Mouse (Mus musculus) heart, postnatal 0 days (tissue): ENCODE results near the gene Naa25. TPM values are rescaled to one million over a fixed set of nuclear protein-coding genes. Genes with fewer than 3 reads are reported as not detected.

ENCODE experiments used
- ATAC-seq: fragments of 200-750 bp; cut with Nextera tagmentation; 2 replicates; pipeline ENCODE4 v1.8.0; 2017; ENCODE audit warnings: low read depth, moderate number of reproducible peaks, moderate library complexity; ENCODE audit not compliant: insufficient read depth
- DNase-seq: peaks from one replicate; pipeline ENCODE4 v3.0.0-alpha.2; 2016; ENCODE audit warnings: low spot score
- H3K27ac ChIP-seq: fragments of 300-500 bp; sonication (generic); 2 replicates; pipeline ENCODE4 v1.5.1; 2014; ENCODE audit warnings: low read depth, mild to moderate bottlenecking
- H3K27me3 ChIP-seq: fragments of 300-500 bp; sonication (generic); 2 replicates; pipeline ENCODE4 v1.6.1; 2014; ENCODE audit warnings: low read length, mixed read lengths; ENCODE audit not compliant: control insufficient read depth, insufficient read depth
- H3K36me3 ChIP-seq: fragments of 300-500 bp; sonication (generic); replicated peaks from 2 replicates; pipeline ENCODE4 v1.6.1; 2014; ENCODE audit warnings: low read length, mixed read lengths; ENCODE audit not compliant: control insufficient read depth, insufficient read depth
- H3K4me1 ChIP-seq: fragments of 300-500 bp; sonication (generic); 2 replicates; pipeline ENCODE4 v1.6.1; 2014; ENCODE audit warnings: antibody characterized with exemption; ENCODE audit not compliant: control insufficient read depth, insufficient read depth
- H3K4me2 ChIP-seq: fragments of 300-500 bp; sonication (generic); 2 replicates; pipeline ENCODE4 v1.6.1; 2014; ENCODE audit warnings: low read depth, mild to moderate bottlenecking, low read length, moderate library complexity
- H3K4me3 ChIP-seq: fragments of 300-500 bp; sonication (generic); 2 replicates; pipeline ENCODE4 v1.5.1; 2014; ENCODE audit warnings: low read depth, low read length
- H3K9ac ChIP-seq: fragments of 300-500 bp; sonication (generic); replicated peaks from 2 replicates; pipeline ENCODE4 v1.6.1; 2014; ENCODE audit warnings: low read depth, low read length, mixed read lengths
- H3K9me3 ChIP-seq: fragments of 300-500 bp; sonication (generic); replicated peaks from 2 replicates; pipeline ENCODE4 v1.6.1; 2016; ENCODE audit warnings: low read length; ENCODE audit not compliant: control insufficient read depth
- CTCF ChIP-seq: IDR thresholded peaks from 2 replicates; pipeline ENCODE4 v1.5.1; 2016; ENCODE audit warnings: antibody characterized with exemption, control low read depth, low read depth
- EP300 ChIP-seq: IDR thresholded peaks from 2 replicates; pipeline ENCODE4 v1.6.1; 2016; ENCODE audit warnings: antibody characterized with exemption, low read depth
- WGBS: fragments of 180-500 bp; shearing (Covaris S2); extraction: QIAGEN DNeasy Blood & Tissue Kit; methylation state at CpG from one replicate; pipeline ENCODE4 v1.1.7; 2014; 5-methylcytosine and 5-hydroxymethylcytosine counted together
- polyA plus RNA-seq: library from polyadenylated mRNA; unstranded; fragments of >200 nt; fragmentation: Nextera tagmentation; extraction: Ambion mirVana; gene quantifications from 2 replicates; pipeline ENCODE4 v1.2.1, GENCODE M21; 2015
- total RNA-seq: library from RNA; depleted of rRNA; stranded (reverse); fragments of >200 nt; gene quantifications from 2 replicates; pipeline ENCODE4 v1.2.3, GENCODE M21; 2014; ENCODE audit warnings: low replicate concordance

Gene Naa25
- total and polyA plus RNA-seq, 2 experiments from 2014 or later: 15.8 to 21.4 TPM

DNA sequence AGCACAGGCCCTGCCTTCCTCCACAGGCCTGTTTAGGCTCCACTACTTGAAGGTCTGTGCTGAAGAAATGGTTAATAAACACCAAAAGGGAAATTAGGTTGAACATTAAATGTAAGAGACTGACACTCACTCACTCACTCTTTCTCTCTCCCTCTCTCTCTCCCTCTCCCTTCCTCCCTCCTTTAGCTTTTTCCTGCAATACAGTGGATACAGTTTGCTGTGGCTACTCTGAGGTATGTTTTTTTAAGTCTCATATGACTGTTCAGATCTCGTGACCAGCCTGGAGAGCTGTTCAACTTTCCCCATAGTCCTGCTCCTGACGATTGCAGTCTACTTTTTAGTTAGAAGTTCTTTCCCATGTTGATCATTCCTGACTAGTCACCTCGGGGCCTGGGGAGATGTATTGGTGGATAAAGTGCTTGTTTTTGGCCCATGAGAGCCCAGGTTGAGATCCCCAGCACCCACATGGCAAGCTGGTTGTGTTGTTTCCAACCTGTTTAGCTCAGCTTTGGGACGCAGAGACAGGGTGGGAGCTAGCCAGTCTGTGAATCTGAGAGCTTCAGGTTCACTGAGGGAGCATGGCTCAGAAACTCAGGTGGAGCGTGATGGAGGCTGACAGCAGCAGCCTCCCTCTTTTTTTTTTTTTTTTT lies 66.0 kb downstream of the Naa25 start:
- no peak for DNase-seq
- Histone ChIP-seq H3K9me3 (0 out of 2 replicates have a peak, but pooled peaks cover 4% of the 10 kb centered on the region), H3K27me3 (no peaks in the 10 kb centered on the region), H3K27ac (no peak overlapping the region), H3K9ac (no peak overlapping the region), H3K4me1 (peaks cover 8% of the 10 kb centered on the region; the same call in 1 of the 2 replicates), H3K4me2 (no peak overlapping the region), H3K36me3 (no peaks in the 10 kb centered on the region), H3K4me3 (no peak overlapping the region)
- no peak for ATAC-seq
- TF ChIP-seq EP300 (no peak), CTCF (no peak)
- WGBS: 54% methylated on average over 5 of the region's 5 CpGs

- no peak overlapping the region for H3K4me2 ChIP-seq
- no peak for DNase-seq
- no peaks in the 10 kb centered on the region for H3K9me3 ChIP-seq
- no peaks in the 10 kb centered on the region for H3K4me1 ChIP-seq
- H3K9ac ChIP-seq: no peak overlapping the region
- no peaks in the 10 kb centered on the region for H3K27me3 ChIP-seq
- TF ChIP-seq EP300 (no peak), CTCF (no peak)
- 23% methylated on average over 3 of the region's 3 CpGs for WGBS
- H3K4me3 ChIP-seq: no peak overlapping the region
- H3K36me3 ChIP-seq: no peaks in the 10 kb centered on the region
- no peak overlapping the region for H3K27ac ChIP-seq
- no peak for ATAC-seq
Measured at GRCm38 (mm10) chr5:121469566-121469965, 71.8 kb downstream of the Naa25 start.

GRCm38 (mm10) chr5:121472411-121472810 lies 74.7 kb downstream of the Naa25 start:
- H3K4me3 ChIP-seq: no peak overlapping the region
- H3K36me3 ChIP-seq: no peaks in the 10 kb centered on the region
- 85% methylated on average over 2 of the region's 2 CpGs for WGBS
- TF ChIP-seq CTCF: no peak
- TF ChIP-seq EP300: no peak
- H3K9me3 ChIP-seq: no peaks in the 10 kb centered on the region
- H3K4me2 ChIP-seq: no peak overlapping the region
- DNase-seq (no peak), ATAC-seq (no peak)
- H3K27ac ChIP-seq: no peak overlapping the region
- no peaks in the 10 kb centered on the region for H3K4me1 ChIP-seq
- H3K27me3 ChIP-seq: no peaks in the 10 kb centered on the region
- no peak overlapping the region for H3K9ac ChIP-seq

DNA sequence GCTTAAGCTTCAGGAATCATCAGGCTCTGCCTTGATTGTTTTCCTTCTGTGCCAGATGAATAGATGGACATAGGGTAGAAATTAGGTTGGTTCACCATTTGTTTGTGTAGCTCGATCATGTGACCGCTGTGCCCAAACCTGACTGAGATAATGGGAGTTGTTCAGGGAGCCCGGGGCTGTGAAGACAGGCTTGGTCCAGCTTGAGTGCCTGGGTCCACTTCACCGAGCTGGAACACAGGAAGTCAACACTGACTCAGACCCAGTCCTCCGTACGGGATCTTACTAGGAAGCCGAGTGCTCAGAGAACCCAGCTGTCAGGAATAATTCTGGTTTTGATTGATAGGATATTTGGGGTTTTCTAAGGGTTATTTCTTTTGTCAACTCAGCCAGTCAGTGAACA lies 76.9 kb downstream of the Naa25 start:
- no peaks in the 10 kb centered on the region for H3K27me3 ChIP-seq
- no peak for ATAC-seq
- DNase-seq: no peak
- H3K4me1 ChIP-seq: no peaks in the 10 kb centered on the region
- WGBS: 64% methylated on average over 7 of the region's 7 CpGs
- no peak for TF ChIP-seq CTCF
- TF ChIP-seq EP300: no peak
- H3K9ac ChIP-seq: no peak overlapping the region
- H3K9me3 ChIP-seq: no peaks in the 10 kb centered on the region
- H3K4me2 ChIP-seq: no peak overlapping the region
- H3K4me3 ChIP-seq: no peak overlapping the region
- no peak overlapping the region for H3K27ac ChIP-seq
- no peaks in the 10 kb centered on the region for H3K36me3 ChIP-seq

DNA sequence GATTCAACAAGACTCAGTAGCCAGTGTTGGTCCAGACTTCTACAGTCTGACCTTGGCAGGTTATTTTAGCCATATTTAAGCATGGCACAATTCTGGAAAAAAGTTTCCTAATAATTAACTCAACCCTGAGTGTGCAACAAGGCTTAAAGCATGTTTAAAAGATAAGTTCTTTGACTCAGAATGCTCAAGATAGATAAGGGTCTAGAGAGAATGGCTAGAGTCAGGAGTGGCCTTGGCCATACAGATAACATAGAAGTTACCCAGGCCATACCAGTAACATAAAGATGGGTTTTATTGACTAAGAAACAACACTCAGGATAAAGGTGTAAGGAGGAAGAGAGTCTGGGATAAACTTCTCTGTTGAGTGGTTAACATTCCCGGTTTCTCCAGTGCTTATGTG lies 78.3 kb downstream of the Naa25 start:
- DNase-seq: no peak
- no peak for ATAC-seq
- Histone ChIP-seq H3K9ac (no peak overlapping the region), H3K4me1 (no peaks in the 10 kb centered on the region), H3K36me3 (no peaks in the 10 kb centered on the region), H3K27ac (no peak overlapping the region), H3K27me3 (no peaks in the 10 kb centered on the region), H3K4me3 (no peak overlapping the region), H3K4me2 (no peak overlapping the region), H3K9me3 (no peaks in the 10 kb centered on the region)
- 68% methylated on average over 1 of the region's 1 CpGs for WGBS
- no peak for TF ChIP-seq CTCF
- TF ChIP-seq EP300: no peak

DNA sequence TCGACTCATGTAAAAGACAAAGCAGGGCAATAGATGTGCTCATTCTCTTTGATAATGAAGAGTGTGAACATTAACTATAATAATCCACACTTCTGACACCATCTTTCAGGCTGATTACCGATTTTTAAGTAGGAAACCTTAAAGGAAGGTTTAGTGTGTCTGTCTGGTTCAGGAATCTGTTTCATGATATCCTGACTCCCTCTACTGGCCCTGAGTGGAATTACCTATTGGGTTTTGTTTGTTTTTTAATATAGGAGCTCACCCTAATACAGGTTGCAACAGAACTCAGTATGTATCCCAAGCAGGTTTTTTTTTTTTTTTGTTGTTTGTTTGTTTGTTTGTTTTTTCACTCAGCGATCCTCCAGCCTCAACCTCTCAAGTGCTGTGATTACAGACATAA lies 79.9 kb downstream of the Naa25 start:
- no peak overlapping the region for H3K4me3 ChIP-seq
- TF ChIP-seq EP300 (no peak), CTCF (peak; percentile 86)
- ATAC-seq: no peak
- H3K9ac ChIP-seq: no peak overlapping the region
- DNase-seq: peak; percentile 69
- H3K36me3 ChIP-seq: no peaks in the 10 kb centered on the region
- no peak overlapping the region for H3K4me2 ChIP-seq
- no peaks in the 10 kb centered on the region for H3K4me1 ChIP-seq
- H3K9me3 ChIP-seq: no peaks in the 10 kb centered on the region
- WGBS: 32% methylated on average over 3 of the region's 3 CpGs
- H3K27me3 ChIP-seq: no peaks in the 10 kb centered on the region
- no peak overlapping the region for H3K27ac ChIP-seq
